Mouse (Mus musculus) myocyte (in vitro differentiated cells): ENCODE results near the gene Atf2.

Experiments
- MAX ChIP-seq: IDR thresholded peaks from one replicate; pipeline ENCODE4 v1.6.1; 2011; ENCODE audit warnings: low read depth, mild to moderate bottlenecking, control low read depth
- POLR2A ChIP-seq: IDR thresholded peaks from one replicate; pipeline ENCODE4 v1.6.1; 2011; ENCODE audit warnings: low read depth, mild to moderate bottlenecking, control low read depth, moderate library complexity; ENCODE audit not compliant: insufficient read length
- POLR2AphosphoS2 ChIP-seq: IDR thresholded peaks from one replicate; pipeline ENCODE4 v1.6.1; 2011; ENCODE audit warnings: low read depth, control low read depth; ENCODE audit not compliant: insufficient read length
- SRF ChIP-seq: IDR thresholded peaks from one replicate; pipeline ENCODE4 v1.6.1; 2011; ENCODE audit warnings: low read depth; ENCODE audit not compliant: control insufficient read depth, insufficient read length

GRCm38 (mm10) chr2:73903536-73903935 lies 11.1 kb upstream of the Atf2 start:
- TF ChIP-seq POLR2A (no peak), POLR2AphosphoS2 (no peak), SRF (no peak), MAX (no peak)
